Mouse (Mus musculus) MEL (cell line): Measurements from ENCODE around the gene Samd4.

Source experiments
- CHD2 ChIP-seq: IDR thresholded peaks from 2 replicates; pipeline ENCODE4 v1.6.1; 2011; ENCODE audit warnings: low read length, improper control_type of control experiment
- CTCF ChIP-seq, 3 experiments: IDR thresholded peaks in 2 of 3; conservative IDR thresholded peaks in 1 of 3; 2 replicates each; pipeline ENCODE4 v1.5.1; 2011 to 2012; ENCODE audit warnings: low read length in 3 of 3, low read depth in 2 of 3, mild to moderate bottlenecking in 2 of 3, improper control_type of control experiment in 1 of 3, inconsistent platforms in 1 of 3, mixed read lengths in 1 of 3, moderate library complexity in 1 of 3; ENCODE audit not compliant: control insufficient read depth in 1 of 3, insufficient read depth in 1 of 3, poor library complexity in 1 of 3, severe bottlenecking in 1 of 3
- ELF1 ChIP-seq: IDR thresholded peaks from 2 replicates; pipeline ENCODE4 v1.6.1; 2014; ENCODE audit warnings: low read depth, mild to moderate bottlenecking, inconsistent platforms, low read length, improper control_type of control experiment, moderate library complexity
- EP300 ChIP-seq, 2 experiments: IDR thresholded peaks; 2 replicates each; pipeline ENCODE4 v1.6.1; 2011; ENCODE audit warnings: improper control_type of control experiment in 2 of 2, low read length in 2 of 2, low read depth in 1 of 2, mild to moderate bottlenecking in 1 of 2
- ETS1 ChIP-seq: IDR thresholded peaks from 2 replicates; pipeline ENCODE4 v1.6.1; 2012; ENCODE audit warnings: low read depth, mild to moderate bottlenecking, inconsistent platforms, low read length, improper control_type of control experiment, moderate library complexity
- GABPA ChIP-seq: IDR thresholded peaks from 2 replicates; pipeline ENCODE4 v1.6.1; 2012; ENCODE audit warnings: low read depth, mild to moderate bottlenecking, inconsistent platforms, low read length, improper control_type of control experiment, moderate library complexity
- MEF2A ChIP-seq: IDR thresholded peaks from 2 replicates; pipeline ENCODE4 v1.6.1; 2014; ENCODE audit warnings: low read depth, mild to moderate bottlenecking, inconsistent platforms, low read length, improper control_type of control experiment; ENCODE audit not compliant: poor library complexity, insufficient replicate concordance, severe bottlenecking; ENCODE audit errors: extremely low read depth
- POLR2A ChIP-seq, 2 experiments: IDR thresholded peaks; 2 replicates each; pipeline ENCODE4 v1.6.1; 2011 to 2012; ENCODE audit warnings: low read length in 2 of 2, mild to moderate bottlenecking in 2 of 2, control low read depth in 1 of 2, improper control_type of control experiment in 1 of 2, low read depth in 1 of 2, moderate library complexity in 1 of 2; ENCODE audit not compliant: control insufficient read depth in 1 of 2, insufficient read depth in 1 of 2, poor library complexity in 1 of 2
- USF1 ChIP-seq: IDR thresholded peaks from 2 replicates; pipeline ENCODE4 v1.6.1; 2014; ENCODE audit warnings: low read depth, mild to moderate bottlenecking, inconsistent platforms, low read length, improper control_type of control experiment, moderate library complexity

- TF ChIP-seq CTCF (IDR thresholded peaks at IDR 0.05 in 2 of 3, conservative IDR thresholded peaks at IDR 0.05 in 1 of 3; ENCODE audit: control insufficient read depth in 1 of 3, insufficient read depth in 1 of 3, low read depth in 2 of 3, low read length in 3 of 3, poor library complexity in 1 of 3, severe bottlenecking in 1 of 3), result no peak
- no peak for TF ChIP-seq USF1
- no peak for TF ChIP-seq CHD2
- no peak for TF ChIP-seq ELF1
- no peak for TF ChIP-seq MEF2A
- no peak for TF ChIP-seq EP300 (IDR thresholded peaks at IDR 0.05; ENCODE audit: low read depth in 1 of 2, low read length in 2 of 2)
- TF ChIP-seq ETS1, result no peak
- TF ChIP-seq GABPA, result no peak
- no peak for TF ChIP-seq POLR2A (IDR thresholded peaks at IDR 0.05; ENCODE audit: control insufficient read depth in 1 of 2, insufficient read depth in 1 of 2, low read depth in 1 of 2, low read length in 2 of 2, poor library complexity in 1 of 2)
These were observed 3.2 kb downstream of the Samd4 start for GRCm38 (mm10) chr14:46885891-46886301.
